ENCODE assay signal across 9 mouse cellular contexts in genomic region chr4:142337701-142338100, GRCm38 (mm10).
DNase-seq lines count a peak whose midpoint lies in the region; ATAC-seq lines count a peak whose summit lies in the region.
"Had no signal": no experiment of that assay in that cellular context is flagged by ENCODE, and none has a peak within 500 bp of the region (broad histone marks: within the 10 kb centered on the region; RNA-seq: fewer than 3 reads in every experiment).

No protein-coding gene starts in this region.

- no peak overlapping the region for H3K27ac ChIP-seq in forebrain, embryonic 14.5 days (ENCODE audit: low read depth, low read length)
- H3K27ac ChIP-seq in forebrain, embryonic 10.5 days = no peak overlapping the region
- H3K27ac ChIP-seq in kidney, embryonic 15.5 days = no peak overlapping the region
- H3K27ac ChIP-seq: limb, embryonic 15.5 days had no signal

- DNase-seq in forebrain, embryonic 14.5 days (ENCODE audit: low spot score) = peak; percentile 66
- no peak for DNase-seq in forebrain, embryonic 10.5 days (ENCODE audit: extremely low spot score, low spot score)
- DNase-seq in kidney, postnatal 10 days = peak; percentile 41
- DNase-seq in adrenal gland, adult 2 months = peak; percentile 53
- peak; percentile 87 to 88 for DNase-seq in cerebellum, postnatal 14 days
- no peak for DNase-seq in B cell, adult 2 months
- no peak for DNase-seq in spleen, postnatal 4 days (ENCODE audit: low spot score in 2 of 2)

- H3K9ac ChIP-seq in forebrain, embryonic 14.5 days (ENCODE audit: low read length) = no peak overlapping the region
- H3K9ac ChIP-seq in kidney, embryonic 15.5 days = no peak overlapping the region
- H3K9ac ChIP-seq: limb, embryonic 15.5 days had no signal

- no peak overlapping the region for H3K4me3 ChIP-seq in forebrain, embryonic 14.5 days (ENCODE audit: low read depth, low read length)
- no peak overlapping the region for H3K4me3 ChIP-seq in forebrain, embryonic 10.5 days
- H3K4me3 ChIP-seq in kidney, embryonic 15.5 days (replicated peaks) = no peak overlapping the region
- H3K4me3 ChIP-seq: limb, embryonic 15.5 days had no signal

- 70% methylated on average over 8 of the region's 8 CpGs for WGBS in forebrain, embryonic 14.5 days
- WGBS in forebrain, embryonic 10.5 days = 92% methylated on average over 8 of the region's 8 CpGs
- WGBS in kidney, embryonic 15.5 days = 89% methylated on average over 8 of the region's 8 CpGs

- H3K4me1 ChIP-seq in forebrain, embryonic 14.5 days (ENCODE audit: control insufficient read depth, insufficient read depth, low read length) = peaks cover 22% of the 10 kb centered on the region
- peaks cover 22% of the 10 kb centered on the region for H3K4me1 ChIP-seq in forebrain, embryonic 10.5 days
- no peaks in the 10 kb centered on the region for H3K4me1 ChIP-seq in kidney, embryonic 15.5 days

- no peak for ATAC-seq in forebrain, embryonic 14.5 days
- no peak for ATAC-seq in kidney, embryonic 15.5 days (replicated peaks; ENCODE audit: low FRiP score)

- H3K27me3 ChIP-seq in forebrain, embryonic 14.5 days (replicated peaks; ENCODE audit: control insufficient read depth, insufficient read depth, low read length) = no peaks in the 10 kb centered on the region
- no peaks in the 10 kb centered on the region for H3K27me3 ChIP-seq in forebrain, embryonic 10.5 days (ENCODE audit: poor library complexity, severe bottlenecking)
- no peaks in the 10 kb centered on the region for H3K27me3 ChIP-seq in kidney, embryonic 15.5 days
- H3K27me3 ChIP-seq: limb, embryonic 15.5 days had no signal

- H3K36me3 ChIP-seq in forebrain, embryonic 14.5 days (ENCODE audit: control insufficient read depth, insufficient read depth, low read length) = no peaks in the 10 kb centered on the region
- no peaks in the 10 kb centered on the region; the same call in 1 of the 2 replicates for H3K36me3 ChIP-seq in forebrain, embryonic 10.5 days (replicated peaks)
- H3K36me3 ChIP-seq in kidney, embryonic 15.5 days = no peaks in the 10 kb centered on the region
- H3K36me3 ChIP-seq: limb, embryonic 15.5 days had no signal

- no peak overlapping the region for H3K4me2 ChIP-seq in forebrain, embryonic 14.5 days (ENCODE audit: low read length)
- no peak overlapping the region for H3K4me2 ChIP-seq in kidney, embryonic 15.5 days
- H3K4me2 ChIP-seq: limb, embryonic 15.5 days had no signal

- no peaks in the 10 kb centered on the region for H3K9me3 ChIP-seq in forebrain, embryonic 14.5 days (replicated peaks; ENCODE audit: control insufficient read depth, low read length)
- no peaks in the 10 kb centered on the region; the same call in 1 of the 2 replicates for H3K9me3 ChIP-seq in forebrain, embryonic 10.5 days
- H3K9me3 ChIP-seq in kidney, embryonic 15.5 days (replicated peaks) = no peaks in the 10 kb centered on the region
- H3K9me3 ChIP-seq: limb, embryonic 15.5 days had no signal

Comparison
In these comparisons a context has a peak if more than half of its experiments do, and no peak if none do; other contexts are left out.
1. DNase-seq: peak in forebrain, embryonic 14.5 days (single experiment), kidney, postnatal 10 days (single experiment), adrenal gland, adult 2 months (single experiment) and cerebellum, postnatal 14 days (2 of 2); none in forebrain, embryonic 10.5 days (single experiment), B cell, adult 2 months (0 of 2) and spleen, postnatal 4 days (0 of 2).